ENCODE assay signal across 14 mouse cellular contexts in genomic region chr9:67115991-67116390, GRCm38 (mm10).
DNase-seq lines count a peak whose midpoint lies in the region; ATAC-seq and TF ChIP-seq lines count a peak whose summit lies in the region.
"Had no signal": no experiment of that assay in that cellular context is flagged by ENCODE, and none has a peak within 500 bp of the region (broad histone marks: within the 10 kb centered on the region; RNA-seq: fewer than 3 reads in every experiment).

No protein-coding gene starts in this region.

- WGBS in heart, embryonic 11.5 days (ENCODE audit: insufficient replicate concordance): 10% methylated on average over 2 of the region's 2 CpGs
- WGBS in heart, adult 2 months: 35% methylated on average over 2 of the region's 2 CpGs
- 14% methylated on average over 2 of the region's 2 CpGs for WGBS in limb, embryonic 15.5 days

- DNase-seq in heart, adult 2 months: no peak
- DNase-seq in kidney, postnatal 14 days: peak; percentile 13
- DNase-seq in kidney, postnatal 25 days: no peak
- DNase-seq in embryo, embryonic 9.5 days (ENCODE audit: extremely low spot score): peak; percentile 72
- no peak for DNase-seq in cerebellum, adult 18-20 months
- DNase-seq in natural killer cell, adult 2 months (ENCODE audit: low spot score in 2 of 2): no peak
- DNase-seq: B cell, adult 2 months; right cerebral cortex, adult 18-20 months; thymus, adult 18-20 months had no signal

- no peak for TF ChIP-seq CTCF in heart, adult 2 months (IDR thresholded peaks at IDR 0.05)

- TF ChIP-seq EP300 in heart, adult 2 months (IDR thresholded peaks at IDR 0.05; ENCODE audit: insufficient read depth, low read depth, low read length): no peak

- intact Hi-C loops in heart, adult 2 months (cut with DNase I): no loop called here

- H3K4me2 ChIP-seq in heart, embryonic 11.5 days: no peak overlapping the region
- no peak overlapping the region for H3K4me2 ChIP-seq in limb, embryonic 15.5 days
- H3K4me2 ChIP-seq: liver, embryonic 15.5 days had no signal

- H3K27me3 ChIP-seq in heart, embryonic 11.5 days (ENCODE audit: control insufficient read depth, insufficient read depth, low read length): no peaks in the 10 kb centered on the region
- H3K27me3 ChIP-seq in heart, adult 2 months (ENCODE audit: control insufficient read depth, insufficient read depth, low read length): no peaks in the 10 kb centered on the region
- no peaks in the 10 kb centered on the region for H3K27me3 ChIP-seq in limb, embryonic 15.5 days
- H3K27me3 ChIP-seq: liver, embryonic 15.5 days had no signal

- no peaks in the 10 kb centered on the region for H3K36me3 ChIP-seq in heart, embryonic 11.5 days (ENCODE audit: control insufficient read depth, insufficient read depth, low read length)
- no peaks in the 10 kb centered on the region for H3K36me3 ChIP-seq in heart, adult 2 months (ENCODE audit: control insufficient read depth, insufficient read depth, low read length)
- H3K36me3 ChIP-seq in limb, embryonic 15.5 days: no peaks in the 10 kb centered on the region
- H3K36me3 ChIP-seq: liver, embryonic 15.5 days had no signal

- ATAC-seq in heart, embryonic 11.5 days (replicated peaks; ENCODE audit: insufficient number of reproducible peaks, low FRiP score, low TSS enrichment): peak; percentile 71; the same call in 1 of the 2 replicates
- ATAC-seq in limb, embryonic 15.5 days (ENCODE audit: insufficient number of reproducible peaks, low FRiP score, low TSS enrichment, low read depth): peak; percentile 76; the same call in 1 of the 2 replicates

- no peak overlapping the region for H3K4me3 ChIP-seq in heart, embryonic 11.5 days (ENCODE audit: low read depth, low read length)
- H3K4me3 ChIP-seq in heart, adult 2 months: no peak overlapping the region
- no peak overlapping the region for H3K4me3 ChIP-seq in limb, embryonic 15.5 days
- H3K4me3 ChIP-seq: erythroblast, embryonic 14.5 days; layer of hippocampus, adult 2 months; liver, embryonic 15.5 days had no signal

- no peak overlapping the region for H3K9ac ChIP-seq in heart, embryonic 11.5 days (ENCODE audit: low read depth, low read length)
- H3K9ac ChIP-seq in heart, adult 2 months (ENCODE audit: low read depth, low read length): no peak overlapping the region
- H3K9ac ChIP-seq in limb, embryonic 15.5 days: no peak overlapping the region
- H3K9ac ChIP-seq: liver, embryonic 15.5 days had no signal

- H3K4me1 ChIP-seq in heart, embryonic 11.5 days (ENCODE audit: control insufficient read depth, insufficient read depth, low read length): peaks cover 15% of the 10 kb centered on the region
- no peaks in the 10 kb centered on the region for H3K4me1 ChIP-seq in heart, adult 2 months (ENCODE audit: control insufficient read depth, insufficient read depth, low read length)
- H3K4me1 ChIP-seq in limb, embryonic 15.5 days: peaks cover 25% of the 10 kb centered on the region
- H3K4me1 ChIP-seq: liver, embryonic 15.5 days had no signal

- TF ChIP-seq POLR2A in heart, adult 2 months (IDR thresholded peaks at IDR 0.05; ENCODE audit: insufficient read depth, low read depth, low read length): no peak

- peak overlapping the region; percentile 85 for H3K27ac ChIP-seq in heart, embryonic 11.5 days (ENCODE audit: low read depth, low read length)
- no peak overlapping the region for H3K27ac ChIP-seq in heart, adult 2 months
- peak overlapping the region; percentile 77 for H3K27ac ChIP-seq in limb, embryonic 15.5 days
- H3K27ac ChIP-seq: layer of hippocampus, adult 2 months; liver, embryonic 15.5 days had no signal

- H3K9me3 ChIP-seq in heart, embryonic 11.5 days (replicated peaks; ENCODE audit: control insufficient read depth, low read length): no peaks in the 10 kb centered on the region
- no peaks in the 10 kb centered on the region for H3K9me3 ChIP-seq in limb, embryonic 15.5 days
- H3K9me3 ChIP-seq: liver, embryonic 15.5 days had no signal

- no peaks in the 10 kb centered on the region for H3K79me2 ChIP-seq in heart, adult 2 months (replicated peaks; ENCODE audit: control insufficient read depth, insufficient read depth, low read length)

Comparison
In these comparisons a context has a peak if more than half of its experiments do, and no peak if none do; other contexts are left out.
1. DNase-seq: peak in kidney, postnatal 14 days (single experiment) and embryo, embryonic 9.5 days (single experiment); none in heart, adult 2 months (0 of 2), kidney, postnatal 25 days (0 of 2), cerebellum, adult 18-20 months (0 of 2) and natural killer cell, adult 2 months (0 of 2).